Mouse (Mus musculus) layer of hippocampus, postnatal 10 days (tissue): ENCODE data around the gene Cyb5b. TPM values are rescaled to one million over a fixed set of nuclear protein-coding genes. Genes with fewer than 3 reads are reported as not detected.

Experiments
- DNase-seq, 2 experiments: peaks; one replicate each; pipeline ENCODE4 v3.0.0; 2021; ENCODE audit warnings: low spot score in 2 of 2
- total RNA-seq, 2 experiments: library from RNA; stranded (reverse); gene quantifications; 2 replicates each; pipeline ENCODE4 v1.2.3; 2021

Gene Cyb5b
- total RNA-seq, 2 experiments from 2014 or later = 97.0 to 102 TPM

DNA sequence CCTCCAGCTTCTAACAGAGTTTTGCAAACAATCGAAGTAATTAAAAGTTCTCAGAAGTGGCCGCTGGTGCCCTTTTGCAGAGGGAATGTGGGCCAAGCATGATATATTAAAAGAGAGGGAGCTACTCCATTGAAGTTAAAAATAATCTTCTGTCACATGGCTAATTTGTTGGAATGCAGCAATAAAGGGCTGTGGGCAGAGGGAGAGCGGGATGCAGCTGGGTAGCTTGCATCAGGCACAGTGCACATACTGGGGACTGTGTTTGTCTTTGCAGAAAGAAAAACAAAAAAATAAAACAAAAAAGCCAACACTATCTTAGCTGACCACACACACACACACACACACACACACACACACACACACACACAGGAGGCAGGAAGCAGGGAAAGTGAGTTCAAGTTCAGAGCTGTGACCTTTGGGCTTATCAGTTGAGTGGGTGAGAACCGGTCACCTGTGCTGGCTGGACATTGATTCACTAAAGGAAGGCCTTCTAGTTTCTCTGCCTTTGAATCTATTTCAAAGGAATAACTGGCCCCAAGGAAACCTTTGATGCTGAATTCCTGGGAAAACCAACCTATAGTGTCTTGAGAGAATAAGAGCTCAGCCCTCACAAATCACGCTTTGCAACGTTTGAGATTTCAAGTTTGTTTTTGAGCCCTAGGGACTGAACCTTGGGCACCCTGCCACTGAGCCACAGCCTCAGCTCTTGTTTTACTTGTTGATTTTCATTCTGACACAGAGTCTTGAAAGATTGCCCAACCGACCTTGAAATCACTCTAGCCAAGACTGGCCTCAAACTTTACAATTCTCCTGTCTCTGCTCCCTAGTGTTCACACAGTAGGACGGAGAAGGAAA is 21.0 kb upstream of the Cyb5b start:
- no peak for DNase-seq

DNA sequence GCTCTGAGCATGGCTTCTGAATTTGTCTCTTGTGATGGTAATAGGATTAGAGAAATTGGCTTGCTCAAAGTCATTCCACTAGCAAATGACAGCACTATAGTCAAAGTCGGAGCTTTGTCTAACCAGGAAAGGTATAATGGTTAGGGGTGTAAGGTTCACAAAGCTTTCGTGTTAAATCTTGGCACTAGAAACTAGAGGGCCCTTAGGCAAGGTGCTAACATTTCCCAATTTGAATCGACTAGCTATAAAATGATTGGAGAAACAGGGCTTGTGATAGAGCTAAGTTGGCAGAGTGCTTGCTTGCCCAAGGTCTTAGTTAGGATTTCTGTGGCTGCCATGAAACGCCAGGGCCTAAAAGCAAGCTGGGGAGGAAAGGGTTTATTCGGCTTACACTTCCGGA is 20.4 kb upstream of the Cyb5b start:
- no peak for DNase-seq

DNA sequence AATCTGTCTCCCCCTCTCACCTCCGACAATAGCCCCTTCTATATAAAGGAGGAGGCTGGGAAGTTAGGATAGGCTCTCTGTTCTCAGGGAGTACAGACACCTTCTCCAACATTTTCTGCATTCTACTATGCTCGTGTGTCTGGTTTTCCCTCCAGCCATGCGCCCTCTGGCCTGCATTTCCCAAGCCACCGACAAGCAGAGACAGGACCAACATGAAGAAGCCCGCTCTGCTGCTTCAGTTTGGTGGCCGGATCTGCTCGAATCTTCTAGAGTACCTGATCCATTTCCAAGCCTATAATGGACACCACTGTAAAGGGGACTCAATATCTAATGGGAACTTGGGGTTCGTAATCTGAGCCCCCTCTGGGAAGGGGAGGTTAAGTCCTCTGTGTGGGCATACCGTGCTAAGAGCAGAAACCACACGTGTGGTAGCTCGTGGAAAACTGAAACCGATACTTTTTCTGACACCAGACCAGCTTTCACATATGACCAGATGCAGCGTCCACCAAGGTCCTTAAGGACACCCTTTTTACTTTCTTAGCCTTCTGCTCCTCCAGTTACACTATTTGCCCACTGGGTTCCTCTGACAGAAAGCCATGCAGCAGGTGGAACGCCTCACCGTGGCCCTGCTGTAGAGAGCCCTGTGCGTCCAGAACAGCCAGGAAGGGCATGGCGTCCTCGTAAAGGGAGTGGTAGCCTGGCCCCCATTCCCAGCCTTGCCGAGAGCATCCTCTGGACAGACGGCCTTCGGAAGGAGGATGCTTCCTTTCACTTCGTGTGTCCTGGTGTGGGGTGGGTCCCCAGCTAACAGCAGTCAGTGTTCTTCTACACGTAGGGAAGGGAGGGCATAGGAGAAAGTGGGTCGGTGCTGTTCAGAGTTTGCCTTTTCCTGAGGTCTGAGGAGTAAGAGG is 17.6 kb upstream of the Cyb5b start:
- DNase-seq = no peak

DNA sequence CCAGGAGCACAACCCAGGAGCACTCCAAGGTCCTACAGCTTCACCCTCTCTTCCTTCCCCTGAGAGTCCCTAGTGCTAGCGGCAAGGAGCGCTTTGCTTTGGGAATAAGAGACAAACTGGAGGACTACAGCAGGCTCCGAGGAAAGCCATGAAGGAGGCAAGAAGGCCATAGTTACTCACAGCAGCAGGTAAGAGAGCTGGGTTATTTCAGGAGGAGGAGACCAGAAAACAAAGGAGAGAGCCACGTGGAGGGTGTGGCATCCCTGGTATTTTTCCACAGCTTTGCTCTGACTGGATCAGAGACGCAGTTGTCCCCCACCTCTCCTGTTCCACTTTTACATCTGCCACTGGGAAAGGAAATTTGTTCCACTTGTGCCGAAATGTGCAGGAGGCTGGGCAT is 16.6 kb upstream of the Cyb5b start:
- no peak for DNase-seq

DNA sequence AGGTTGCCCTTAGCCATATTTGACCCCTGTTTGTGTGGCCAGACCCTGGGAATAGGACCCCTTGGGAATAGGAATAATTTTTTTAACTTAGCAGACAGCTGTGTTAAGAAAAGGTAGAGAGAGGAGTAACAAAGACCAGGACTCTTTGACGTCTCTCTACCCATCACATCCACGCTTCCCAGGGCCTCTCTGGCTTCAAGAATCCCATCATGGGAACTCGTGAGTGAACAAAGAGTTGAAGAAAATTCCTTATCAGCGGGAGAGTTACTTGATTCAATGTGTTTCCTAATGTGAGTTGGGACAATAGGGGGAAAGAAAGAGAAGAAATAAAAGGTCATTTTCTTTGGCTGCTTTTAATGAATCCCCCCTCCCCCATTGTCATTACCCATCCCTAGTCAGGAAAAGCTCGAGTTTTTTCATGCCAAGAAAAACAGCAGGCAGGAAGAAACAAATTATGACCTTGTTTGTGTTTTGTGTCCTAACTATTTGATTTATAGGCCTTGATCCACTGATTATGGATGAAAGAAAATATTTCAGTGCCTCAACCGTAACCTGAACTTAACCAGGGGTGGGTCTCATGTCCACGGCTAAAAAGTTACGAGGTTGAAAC is 14.3 kb upstream of the Cyb5b start:
- no peak for DNase-seq

DNA sequence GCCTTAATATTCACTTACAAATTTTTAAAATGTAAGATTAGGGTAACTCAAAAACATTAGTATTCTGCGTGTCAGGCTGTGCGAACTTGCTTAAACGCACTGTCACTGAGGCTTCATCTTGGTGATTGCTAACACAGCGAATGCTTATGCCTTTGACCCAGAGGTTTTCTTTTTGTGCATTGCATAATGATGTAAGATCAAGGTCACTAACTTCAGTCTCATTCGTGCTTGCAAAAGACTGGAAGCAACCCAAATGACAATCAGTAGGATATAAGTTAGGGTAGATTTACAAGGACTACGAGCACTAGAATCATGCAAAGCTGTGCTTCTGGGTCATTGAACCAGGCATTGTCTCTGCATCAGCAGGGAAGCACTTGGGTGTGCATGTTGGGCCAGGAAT is 12.8 kb upstream of the Cyb5b start:
- DNase-seq = no peak

DNA sequence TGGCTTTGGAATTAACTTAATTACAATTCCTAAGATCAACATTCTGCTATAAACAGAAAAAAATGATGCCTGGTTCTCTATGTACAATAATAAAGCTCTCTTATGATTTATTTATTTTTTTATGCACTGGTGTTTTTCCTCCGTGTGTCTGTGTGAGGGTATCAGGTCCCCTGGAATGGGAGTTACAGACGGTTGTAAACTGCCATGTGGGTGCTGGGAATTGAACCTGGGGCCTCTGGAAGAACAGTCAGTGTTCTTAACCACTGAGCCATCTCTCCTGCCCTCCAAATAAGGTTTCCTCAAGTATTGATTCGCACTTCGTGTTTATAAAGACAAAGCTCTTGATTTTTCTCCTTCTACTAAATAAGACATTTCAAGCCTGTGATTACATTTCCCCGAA is 12.1 kb upstream of the Cyb5b start:
- DNase-seq = no peak

DNA sequence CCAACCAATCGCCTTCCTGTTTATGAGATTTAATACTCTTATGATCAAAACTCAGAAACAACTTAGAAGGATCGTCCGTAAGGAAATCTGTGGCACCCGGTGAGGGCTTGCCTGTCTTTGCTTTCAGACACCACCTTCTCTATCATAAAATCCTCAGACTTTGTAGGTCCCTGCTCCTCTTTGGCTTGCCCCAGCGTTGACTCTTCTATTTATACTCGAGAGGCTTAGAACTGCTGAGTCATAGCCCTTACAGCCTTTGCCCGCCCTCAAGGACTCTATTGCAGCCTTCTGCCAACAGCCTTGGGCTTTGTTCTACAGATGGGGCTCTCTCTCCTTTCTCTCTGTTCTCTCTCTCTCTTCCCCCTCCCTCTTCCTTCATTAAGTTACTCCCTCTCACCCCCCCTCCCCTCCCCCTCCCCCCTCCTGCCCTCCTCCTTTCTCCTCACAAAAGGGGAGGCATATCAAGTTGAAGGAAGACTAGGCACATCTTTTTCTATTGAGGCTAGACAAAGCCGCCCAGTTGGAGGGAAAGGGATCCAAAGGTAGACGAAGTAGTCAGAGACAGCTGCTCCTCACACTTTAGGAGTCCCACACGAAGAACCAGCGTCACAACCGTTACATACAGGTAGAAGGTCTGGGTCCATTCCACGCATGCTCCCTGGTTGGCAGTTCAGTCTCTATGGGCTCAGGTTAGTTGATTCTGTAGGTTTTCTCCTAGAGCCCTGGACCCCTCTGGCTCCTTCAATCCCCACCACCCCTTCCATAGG is 10.6 kb upstream of the Cyb5b start:
- DNase-seq = no peak

DNA sequence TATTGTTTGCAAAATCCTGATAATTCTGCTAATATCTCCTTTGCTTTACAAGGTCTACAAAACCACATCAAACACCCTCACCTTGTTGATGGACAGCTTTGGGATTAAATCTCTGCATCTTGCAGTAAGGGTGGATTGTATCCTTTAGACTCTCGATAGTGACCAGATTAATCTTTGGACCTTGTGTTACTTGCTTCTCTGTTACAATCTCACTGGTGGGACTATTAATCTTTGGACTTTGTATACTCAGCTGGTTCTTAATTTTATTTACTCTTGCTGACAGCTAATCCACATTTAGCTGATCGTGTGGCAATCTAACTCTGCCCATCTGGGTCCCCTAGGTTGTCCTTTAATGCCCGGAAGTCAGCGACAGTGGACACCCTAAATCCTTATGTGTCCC is 7.9 kb upstream of the Cyb5b start:
- DNase-seq = no peak

DNA sequence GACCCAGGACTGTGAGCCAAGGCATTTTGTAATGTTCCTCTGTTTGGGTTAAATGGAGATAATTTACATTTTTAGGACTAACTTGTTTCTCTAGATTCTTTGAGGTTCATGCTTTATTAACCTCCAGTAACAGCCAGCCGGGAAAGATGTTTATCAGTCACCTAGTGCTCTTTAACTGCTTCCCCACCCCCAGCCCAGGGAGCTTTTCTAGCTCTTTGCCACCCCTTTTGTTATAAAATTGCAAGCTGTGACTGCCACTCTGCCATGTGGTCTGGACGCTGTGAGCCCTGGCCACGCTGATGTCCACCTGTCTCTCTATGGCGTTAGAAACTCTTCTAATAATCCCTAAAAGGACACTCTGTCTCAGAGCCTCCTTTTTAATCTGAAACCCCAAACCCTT is 6.9 kb upstream of the Cyb5b start:
- no peak for DNase-seq

DNA sequence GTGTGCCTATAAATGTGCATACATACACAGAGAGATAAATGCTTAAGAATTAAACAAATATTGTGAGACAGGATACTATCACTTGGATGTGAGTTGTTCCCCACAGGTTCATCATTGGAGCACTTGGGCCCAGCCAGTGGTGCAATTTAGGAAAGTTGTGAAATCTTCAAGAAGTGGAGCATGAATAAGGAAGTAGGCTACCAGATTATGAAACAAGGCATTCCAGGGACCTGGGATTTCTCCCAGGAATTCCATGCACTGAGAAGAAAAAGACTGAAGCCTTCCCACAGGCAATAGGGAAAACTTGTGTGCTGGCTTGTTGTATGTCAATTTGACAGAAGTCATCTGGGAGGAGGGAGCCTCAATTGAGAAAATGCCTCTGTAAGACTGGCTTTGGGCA is 4.3 kb upstream of the Cyb5b start:
- no peak for DNase-seq

DNA sequence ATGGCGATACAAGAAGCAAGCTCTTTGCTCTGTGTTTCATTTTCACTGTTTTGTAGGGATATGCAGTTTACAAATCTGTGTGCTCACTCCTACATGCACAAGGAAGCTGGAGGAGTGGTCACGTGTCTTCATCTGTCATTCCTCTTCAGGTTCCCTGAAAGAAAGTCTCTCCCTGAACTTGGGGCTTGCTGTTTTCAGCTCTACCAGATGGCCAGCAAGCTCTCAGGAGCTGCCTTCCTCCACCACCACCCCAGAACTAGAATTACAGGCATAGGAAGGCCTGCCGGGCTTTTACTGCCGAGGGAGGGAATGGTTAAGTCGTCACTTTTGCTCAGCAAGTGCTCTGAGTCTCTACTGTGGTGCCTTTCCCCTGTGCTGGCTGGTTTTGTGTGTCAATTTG is 1.6 kb upstream of the Cyb5b start:
- no peak for DNase-seq

DNA sequence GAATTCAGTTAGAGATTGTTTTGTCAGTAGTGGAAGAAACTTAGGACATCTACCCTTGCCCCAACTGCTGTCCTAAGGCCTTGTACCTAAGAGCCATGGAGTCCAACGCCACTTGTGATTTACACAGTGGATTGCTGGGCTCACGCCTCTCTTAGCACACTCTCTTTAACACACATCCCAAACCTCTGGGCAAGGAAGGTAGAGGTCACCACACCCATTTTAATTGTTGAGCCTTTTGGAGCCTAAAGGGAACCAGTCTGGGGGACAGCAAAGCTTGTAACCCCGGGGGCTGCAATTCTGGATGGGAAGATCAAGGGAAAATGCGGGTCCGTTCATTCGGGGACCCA is 410 bp upstream of the Cyb5b start:
- DNase-seq = no peak

DNA sequence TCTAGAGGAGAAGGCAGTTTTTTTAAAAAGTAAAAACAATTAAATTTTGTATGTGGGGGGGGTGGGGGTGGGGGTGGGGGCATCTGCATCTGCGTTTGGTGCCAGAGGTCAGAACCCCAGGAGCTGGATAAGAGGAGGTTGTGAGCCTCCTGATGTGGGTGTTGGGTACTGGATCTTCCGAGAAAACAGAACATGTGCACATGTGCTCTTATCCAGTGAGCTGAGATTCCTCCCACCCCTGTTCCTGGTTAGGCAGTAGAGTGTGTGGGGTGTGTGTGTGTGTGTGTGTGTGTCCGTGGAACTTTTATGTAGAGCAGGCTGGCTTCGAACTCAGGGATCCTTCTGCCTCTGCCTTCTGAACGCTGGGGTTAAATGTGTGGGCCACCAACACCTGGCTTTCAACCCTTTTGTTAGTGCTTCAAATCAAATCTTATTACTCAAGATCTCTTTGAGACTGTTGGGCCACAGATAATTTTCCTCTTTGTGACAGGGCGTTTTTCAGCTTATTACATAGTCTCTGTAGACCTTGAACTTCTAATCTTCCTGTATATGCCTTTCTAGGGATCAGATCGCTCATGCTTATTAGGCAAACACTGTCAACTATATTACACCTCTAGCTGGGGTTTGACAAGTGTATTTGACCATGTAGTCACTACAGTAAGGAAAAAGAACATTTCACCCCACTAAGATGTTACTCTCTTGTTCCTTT is 926 bp downstream of the Cyb5b start:
- DNase-seq = no peak

DNA sequence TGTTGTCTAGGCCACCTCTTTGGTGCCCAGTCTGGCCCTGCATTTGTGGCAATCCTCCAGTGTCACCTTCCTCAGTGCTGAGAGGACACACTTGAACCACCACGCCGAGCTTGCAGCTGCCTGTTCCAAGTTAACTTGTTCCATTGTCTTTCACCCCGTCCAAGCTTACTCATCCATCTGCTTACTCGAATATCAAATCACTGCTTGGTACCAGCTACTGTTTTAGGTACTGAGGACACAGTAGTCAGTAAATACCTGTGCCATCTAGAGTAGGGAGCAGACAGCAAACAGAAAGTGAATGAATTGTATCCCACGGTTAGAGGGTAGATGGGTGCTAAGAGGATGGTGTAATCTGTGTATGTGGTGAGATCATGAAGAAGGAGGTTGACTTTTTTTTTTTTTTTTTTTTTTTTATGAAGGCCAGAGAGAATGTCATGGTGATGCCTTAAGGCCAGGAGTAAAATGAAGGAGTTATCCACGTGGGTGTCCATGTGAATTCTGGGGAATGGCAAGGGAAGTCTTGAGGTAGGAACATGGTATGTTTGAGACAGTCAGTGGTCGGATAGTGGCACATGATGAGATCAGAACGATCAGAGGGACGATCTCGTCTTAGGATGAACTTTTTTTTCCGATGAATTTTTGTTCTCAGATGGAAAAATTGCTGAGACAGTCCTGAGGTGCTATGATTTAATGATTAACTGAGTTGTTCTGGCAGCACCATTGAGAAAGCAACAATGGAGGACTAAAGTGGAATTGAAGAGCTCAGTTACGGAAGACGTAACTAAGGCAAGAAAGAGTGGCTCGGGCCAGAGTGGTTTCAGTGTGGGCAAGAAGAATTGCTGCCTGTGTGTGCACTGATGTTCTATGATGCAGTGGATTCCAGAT is 3.1 kb downstream of the Cyb5b start:
- no peak for DNase-seq

DNA sequence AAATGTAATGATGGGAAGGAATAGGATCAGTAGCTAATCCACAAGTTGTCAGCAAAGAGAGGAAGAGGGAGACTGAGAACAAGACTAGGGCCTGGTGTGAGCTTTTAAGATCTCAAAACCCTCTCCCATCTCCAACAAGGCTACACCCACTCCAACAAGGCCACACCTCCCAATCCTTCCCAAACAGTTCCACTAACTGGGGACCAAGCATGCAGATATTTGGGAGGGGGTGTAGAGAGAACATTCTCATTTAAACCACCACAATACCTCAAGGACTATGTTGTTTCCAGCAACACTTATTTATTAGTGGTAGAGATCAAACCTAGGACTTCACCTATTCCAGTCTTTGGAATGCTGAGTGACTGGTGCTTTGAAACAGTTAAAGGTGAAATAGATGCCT is 6.4 kb downstream of the Cyb5b start:
- no peak for DNase-seq

DNA sequence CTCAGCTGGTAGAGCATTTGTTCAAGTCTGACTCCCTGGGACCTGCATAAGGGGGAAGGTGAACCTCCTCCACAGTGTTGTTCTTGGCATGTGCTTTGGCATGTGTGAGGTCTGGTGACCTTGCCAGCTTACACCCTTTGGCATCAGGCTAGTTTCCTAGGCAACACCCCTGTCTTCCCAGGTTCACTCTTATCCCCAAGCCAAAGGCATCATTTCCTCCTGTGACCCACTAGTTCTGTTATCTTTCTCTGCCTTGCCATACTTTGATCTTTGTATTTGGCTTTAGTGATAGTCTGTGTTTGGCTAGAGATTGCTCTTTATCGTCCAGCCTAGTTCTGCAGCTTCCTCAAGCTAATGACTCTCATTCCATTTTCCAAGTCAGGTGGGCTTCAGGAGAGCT is 7.4 kb downstream of the Cyb5b start:
- no peak for DNase-seq

DNA sequence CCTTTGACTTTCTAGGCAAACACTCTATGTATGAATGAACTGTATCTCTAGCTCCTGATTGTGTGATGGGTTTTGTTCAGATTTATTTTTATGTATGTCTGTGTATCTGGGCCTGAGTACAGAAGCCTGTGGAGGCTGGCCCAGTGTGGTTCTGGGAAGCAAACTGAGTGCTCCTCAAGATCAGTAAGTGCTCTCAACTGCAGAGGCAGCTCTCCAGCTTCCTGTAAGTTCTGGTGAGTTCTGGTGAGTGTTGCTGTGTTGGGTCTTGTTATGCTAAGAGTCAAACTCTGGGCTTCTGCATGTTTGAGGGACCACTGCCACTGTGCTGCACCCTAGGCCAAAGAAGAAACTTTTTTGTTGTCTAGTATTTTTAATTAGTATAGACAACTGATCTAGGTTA is 8.4 kb downstream of the Cyb5b start:
- DNase-seq = no peak

DNA sequence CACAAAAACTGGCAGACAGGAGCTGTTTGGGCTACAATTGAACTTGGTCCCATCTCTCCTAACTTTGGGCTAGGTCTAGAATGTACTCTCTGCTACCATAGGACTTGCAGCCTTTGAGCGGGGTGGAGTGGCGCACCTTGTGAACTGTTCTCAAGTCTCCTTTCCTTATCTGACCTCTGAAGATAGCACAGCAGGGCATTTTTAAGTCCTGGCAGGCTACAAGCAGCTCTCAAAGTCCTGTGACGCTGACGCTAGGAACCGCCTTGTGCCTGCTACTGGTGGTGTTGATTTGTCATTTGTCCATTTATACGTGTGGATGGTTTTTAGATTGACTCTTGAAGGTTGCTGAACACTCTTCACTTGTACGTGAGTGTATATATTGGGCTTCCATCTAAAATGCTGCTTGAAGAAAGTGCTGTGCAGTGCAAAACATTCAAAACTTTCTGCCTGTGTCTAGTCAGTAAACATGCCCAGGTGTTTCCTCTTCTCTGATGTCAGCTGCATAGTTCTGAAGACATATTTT is 13.9 kb downstream of the Cyb5b start:
- no peak for DNase-seq

DNA sequence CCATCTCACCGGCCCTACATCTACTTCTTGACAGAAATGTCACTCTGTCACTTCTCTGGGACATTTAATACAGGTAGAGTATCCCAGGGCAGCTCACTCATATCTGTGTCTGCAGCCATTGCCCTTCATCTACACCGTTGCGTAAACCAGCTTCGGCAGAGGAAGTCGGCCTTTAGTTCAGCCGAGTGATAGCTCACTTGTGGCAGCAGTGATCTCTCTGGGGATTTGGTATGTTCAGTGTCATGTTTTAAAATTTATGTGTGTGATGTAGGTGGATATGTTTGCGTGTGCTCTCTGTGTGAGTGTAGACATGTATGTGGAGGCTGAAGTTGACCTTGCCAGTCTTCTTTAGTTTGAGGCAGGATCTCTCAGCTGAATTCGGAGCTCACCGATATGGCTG is 15.3 kb downstream of the Cyb5b start:
- DNase-seq = no peak
